Mouse (Mus musculus) hindbrain, embryonic 14.5 days (tissue): ENCODE data around the gene Ly6g6c. TPM values are rescaled to one million over a fixed set of nuclear protein-coding genes. Genes with fewer than 3 reads are reported as not detected.

ENCODE experiments used
- ATAC-seq: fragments of 200-750 bp; cut with Nextera tagmentation; 2 replicates; pipeline ENCODE4 v1.8.0; 2017; ENCODE audit warnings: moderate number of reproducible peaks, mild to moderate bottlenecking, moderate TSS enrichment, moderate library complexity; ENCODE audit not compliant: low FRiP score
- DNase-seq: peaks from one replicate; pipeline ENCODE4 v3.0.0-alpha.2; 2015; ENCODE audit warnings: low spot score
- H3K27ac ChIP-seq: fragments of 300-500 bp; sonication (generic); 2 replicates; pipeline ENCODE4 v1.5.1; 2014; ENCODE audit warnings: mild to moderate bottlenecking, moderate library complexity
- H3K27me3 ChIP-seq: fragments of 300-500 bp; sonication (generic); 2 replicates; pipeline ENCODE4 v1.6.1; 2014; ENCODE audit warnings: mild to moderate bottlenecking, low read length, mixed read lengths; ENCODE audit not compliant: control insufficient read depth, insufficient read depth
- H3K36me3 ChIP-seq: fragments of 300-500 bp; sonication (generic); replicated peaks from 2 replicates; pipeline ENCODE4 v1.6.1; 2014; ENCODE audit not compliant: control insufficient read depth, insufficient read depth
- H3K4me1 ChIP-seq: fragments of 300-500 bp; sonication (generic); replicated peaks from 2 replicates; pipeline ENCODE4 v1.6.1; 2014; ENCODE audit warnings: antibody characterized with exemption, low read length, mixed read lengths; ENCODE audit not compliant: control insufficient read depth, insufficient read depth
- H3K4me2 ChIP-seq: fragments of 300-500 bp; sonication (generic); replicated peaks from 2 replicates; pipeline ENCODE4 v1.6.1; 2014; ENCODE audit warnings: mild to moderate bottlenecking, moderate library complexity
- H3K4me3 ChIP-seq: fragments of 300-500 bp; sonication (generic); replicated peaks from 2 replicates; pipeline ENCODE4 v1.5.1; 2014; ENCODE audit warnings: mild to moderate bottlenecking, low read length
- H3K9ac ChIP-seq: fragments of 300-500 bp; sonication (generic); 2 replicates; pipeline ENCODE4 v1.6.1; 2014
- H3K9me3 ChIP-seq: fragments of 300-500 bp; sonication (generic); 2 replicates; pipeline ENCODE4 v1.6.1; 2016; ENCODE audit warnings: low read length; ENCODE audit not compliant: control insufficient read depth
- WGBS: fragments of 180-500 bp; shearing (Covaris S2); extraction: QIAGEN DNeasy Blood & Tissue Kit; methylation state at CpG from one replicate; pipeline ENCODE4 v1.1.7; 2014; 5-methylcytosine and 5-hydroxymethylcytosine counted together
- polyA plus RNA-seq: library from polyadenylated mRNA; unstranded; fragments of >200 nt; fragmentation: Nextera tagmentation; extraction: Ambion mirVana; gene quantifications from 2 replicates; pipeline ENCODE4 v1.2.1, GENCODE M21; 2014

The Ly6g6c gene
- polyA plus RNA-seq, 1 experiment from 2014 or later, result not detected

DNA sequence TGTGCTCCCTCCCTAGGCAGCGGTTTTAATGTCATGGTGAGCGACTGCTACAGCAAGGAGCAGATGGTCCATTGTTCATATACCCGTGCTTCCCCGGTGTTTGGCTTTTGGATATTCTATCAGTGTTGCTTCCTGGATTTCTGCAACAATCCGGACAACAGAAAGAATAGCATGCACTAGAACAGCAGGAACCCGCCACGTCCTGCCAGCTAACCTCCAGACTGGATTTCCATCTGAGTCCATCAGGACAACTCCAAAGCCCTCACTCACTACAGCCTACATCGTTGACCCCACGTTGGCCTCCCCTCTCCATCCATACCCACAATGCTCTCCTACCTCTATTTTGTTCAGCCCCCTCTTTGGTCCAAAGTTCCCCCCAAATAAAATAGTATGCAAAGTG lies 46.6 kb downstream of the Ly6g6c start:
- Histone ChIP-seq H3K27me3 (no peaks in the 10 kb centered on the region), H3K4me3 (no peak overlapping the region), H3K9ac (no peak overlapping the region), H3K36me3 (peaks cover 33% of the 10 kb centered on the region), H3K27ac (no peak overlapping the region), H3K4me2 (no peak overlapping the region), H3K4me1 (no peaks in the 10 kb centered on the region), H3K9me3 (no peaks in the 10 kb centered on the region)
- no peak for DNase-seq
- no peak for ATAC-seq
- WGBS, result 69% methylated on average over 9 of the region's 9 CpGs

- H3K36me3 ChIP-seq, result peaks cover 62% of the 10 kb centered on the region
- H3K27ac ChIP-seq, result no peak within 1 kb of the TSS
- 89% methylated on average over 8 of the region's 8 CpGs for WGBS
- no peak within 1 kb of the TSS for H3K4me2 ChIP-seq
- H3K27me3 ChIP-seq, result no peaks in the 10 kb centered on the region
- no peak within 1 kb of the TSS for H3K4me3 ChIP-seq
- H3K9me3 ChIP-seq, result no peaks in the 10 kb centered on the region
- peaks cover 6% of the 10 kb centered on the region for H3K4me1 ChIP-seq
- no peak for DNase-seq
- no peak within 1 kb of the TSS for H3K9ac ChIP-seq
- 0 out of 2 replicates have a peak, but pooled peaks have one; percentile 18 for ATAC-seq
Observed at GRCm38 (mm10) chr17:35115046-35116019, 50.1 kb downstream of the Ly6g6c start, which contains the start of gene Ly6g5b. Gene Ly6g5b, minus strand, starts transcription at chr17:35115428.

Other genes starting within 250 kb of the Ly6g6c start
- 25.9 and 28.8 TPM in 2 replicates for gene Stk19, start 228.4 kb upstream of the Ly6g6c start, polyA plus RNA-seq
- 54.4 and 61.9 TPM in 2 replicates for gene Dxo, start 228.4 kb upstream of the Ly6g6c start, polyA plus RNA-seq
- gene Skiv2l, start 215.2 kb upstream of the Ly6g6c start, polyA plus RNA-seq, result 49.6 and 51.2 TPM in 2 replicates
- gene Nelfe, start 215.0 kb upstream of the Ly6g6c start, polyA plus RNA-seq, result 73.7 and 74.0 TPM in 2 replicates
- gene Cfb, start 202.9 kb upstream of the Ly6g6c start, polyA plus RNA-seq, result 2.2 and 2.3 TPM in 2 replicates
- gene Zbtb12, start 185.9 kb upstream of the Ly6g6c start, polyA plus RNA-seq, result 3.0 and 3.3 TPM in 2 replicates
- gene Gm20547, start 183.3 kb upstream of the Ly6g6c start, polyA plus RNA-seq, result not detected in 2 replicates
- 1.2 and 1.8 TPM in 2 replicates for gene C2, start 167.1 kb upstream of the Ly6g6c start, polyA plus RNA-seq
- gene Ehmt2, start 166.9 kb upstream of the Ly6g6c start, polyA plus RNA-seq, result 72.6 and 82.1 TPM in 2 replicates
- 0.11 and 0.12 TPM in 2 replicates for gene Slc44a4, start 150.9 kb upstream of the Ly6g6c start, polyA plus RNA-seq
- 26.9 and 27.2 TPM in 2 replicates for gene Neu1, start 134.1 kb upstream of the Ly6g6c start, polyA plus RNA-seq
- 0.34 and 0.56 TPM in 2 replicates for gene Hspa1b, start 106.2 kb upstream of the Ly6g6c start, polyA plus RNA-seq
- gene Gm20481, start 95.5 kb upstream of the Ly6g6c start, polyA plus RNA-seq, result not detected in 2 replicates
- 7.5 and 11.6 TPM in 2 replicates for gene Hspa1a, start 93.2 kb upstream of the Ly6g6c start, polyA plus RNA-seq
- gene Hspa1l, start 92.7 kb upstream of the Ly6g6c start, polyA plus RNA-seq, result 1.9 TPM in 2 replicates
- 92.9 and 97.8 TPM in 2 replicates for gene Lsm2, start 83.5 kb upstream of the Ly6g6c start, polyA plus RNA-seq
- 51.0 and 51.6 TPM in 2 replicates for gene Vars, start 64.4 kb upstream of the Ly6g6c start, polyA plus RNA-seq
- gene Vwa7, start 48.8 kb upstream of the Ly6g6c start, polyA plus RNA-seq, result 0.13 and 0.16 TPM in 2 replicates
- gene Sapcd1, start 37.4 kb upstream of the Ly6g6c start, polyA plus RNA-seq, result 1.4 and 1.7 TPM in 2 replicates
- 1.5 and 2.4 TPM in 2 replicates for gene Msh5, start 18.6 kb upstream of the Ly6g6c start, polyA plus RNA-seq
- 23.8 and 24.7 TPM in 2 replicates for gene Clic1, start 15.4 kb upstream of the Ly6g6c start, polyA plus RNA-seq
- 295 and 328 TPM in 2 replicates for gene Ddah2, start 6.4 kb upstream of the Ly6g6c start, polyA plus RNA-seq
- 0.21 and 0.42 TPM in 2 replicates for gene Mpig6b, start 796 bp downstream of the Ly6g6c start, polyA plus RNA-seq
- gene Ly6g6e, start 11.5 kb downstream of the Ly6g6c start, polyA plus RNA-seq, result not detected in 2 replicates
- gene Ly6g6d, start 12.7 kb downstream of the Ly6g6c start, polyA plus RNA-seq, result 0.82 and 0.94 TPM in 2 replicates
- 0.23 TPM in 1 of 2 replicates, not detected in the other for gene Ly6g6f, start 20.2 kb downstream of the Ly6g6c start, polyA plus RNA-seq
- 86.8 and 89.1 TPM in 2 replicates for gene Abhd16a, start 23.9 kb downstream of the Ly6g6c start, polyA plus RNA-seq
- not detected in 2 replicates for gene Ly6g5c, start 42.9 kb downstream of the Ly6g6c start, polyA plus RNA-seq
- 0.44 and 1.0 TPM in 2 replicates for gene Ly6g5b, start 50.0 kb downstream of the Ly6g6c start, polyA plus RNA-seq
- gene Gpank1, start 56.1 kb downstream of the Ly6g6c start, polyA plus RNA-seq, result 21.9 and 22.0 TPM in 2 replicates
- gene Csnk2b, start 56.7 kb downstream of the Ly6g6c start, polyA plus RNA-seq, result 321 and 339 TPM in 2 replicates
- 6.0 and 6.2 TPM in 2 replicates for gene D17H6S53E, start 61.0 kb downstream of the Ly6g6c start, polyA plus RNA-seq
- 0.39 TPM in 1 of 2 replicates, not detected in the other for gene Apom, start 66.7 kb downstream of the Ly6g6c start, polyA plus RNA-seq
- 90.2 and 98.2 TPM in 2 replicates for gene Bag6, start 69.8 kb downstream of the Ly6g6c start, polyA plus RNA-seq
- 152 and 168 TPM in 2 replicates for gene Prrc2a, start 99.5 kb downstream of the Ly6g6c start, polyA plus RNA-seq
- 7.8 and 8.7 TPM in 2 replicates for gene Aif1, start 110.7 kb downstream of the Ly6g6c start, polyA plus RNA-seq
- gene Lst1, start 123.1 kb downstream of the Ly6g6c start, polyA plus RNA-seq, result 8.2 and 13.3 TPM in 2 replicates
- 0.29 and 0.39 TPM in 2 replicates for gene Ltb, start 129.1 kb downstream of the Ly6g6c start, polyA plus RNA-seq
- gene Tnf, start 136.6 kb downstream of the Ly6g6c start, polyA plus RNA-seq, result not detected in 2 replicates
- gene Lta, start 140.0 kb downstream of the Ly6g6c start, polyA plus RNA-seq, result 0.23 and 0.55 TPM in 2 replicates
- gene Gm16181, start 155.4 kb downstream of the Ly6g6c start, polyA plus RNA-seq, result not detected in 2 replicates
- 122 and 138 TPM in 2 replicates for gene Atp6v1g2, start 168.3 kb downstream of the Ly6g6c start, polyA plus RNA-seq
- 3.5 and 3.8 TPM in 2 replicates for gene Nfkbil1, start 170.4 kb downstream of the Ly6g6c start, polyA plus RNA-seq
- gene Ddx39b, start 176.4 kb downstream of the Ly6g6c start, polyA plus RNA-seq, result 341 and 346 TPM in 2 replicates
- gene H2-D1, start 197.3 kb downstream of the Ly6g6c start, polyA plus RNA-seq, result 95.5 and 98.1 TPM in 2 replicates